Mouse (Mus musculus): ENCODE data around the gene Tril. TPM values are rescaled to one million over a fixed set of nuclear protein-coding genes. Genes with fewer than 3 reads are reported as not detected.

Tril gene
- polyA plus RNA-seq, 1 experiment from 2014 or later = 16.6 TPM

- 67% methylated on average over 4 of the region's 4 CpGs for WGBS
- ATAC-seq (ENCODE audit: low FRiP score) (no peak), DNase-seq (ENCODE audit: low spot score, missing footprints) (no peak)
- H3K36me3 ChIP-seq (ENCODE audit: control insufficient read depth, insufficient read depth, low read length) = no peaks in the 10 kb centered on the region
- no peak overlapping the region for H3K9ac ChIP-seq (ENCODE audit: low read length)
- peaks cover 5% of the 10 kb centered on the region; the same call in 1 of the 2 replicates for H3K4me1 ChIP-seq (ENCODE audit: control insufficient read depth, insufficient read depth, low read length)
- H3K27me3 ChIP-seq (ENCODE audit: control insufficient read depth, insufficient read depth, low read length) = peaks cover 9% of the 10 kb centered on the region
- H3K9me3 ChIP-seq (ENCODE audit: control insufficient read depth, low read length) = no peaks in the 10 kb centered on the region; the same call in 1 of the 2 replicates
- H3K4me2 ChIP-seq = no peak overlapping the region
- no peak overlapping the region for H3K4me3 ChIP-seq (ENCODE audit: low read depth, low read length)
- H3K27ac ChIP-seq (ENCODE audit: low read depth, low read length) = no peak overlapping the region
Measured at GRCm38 (mm10) chr6:53825213-53825612, 4.6 kb upstream of the Tril start.

- peaks cover 40% of the 10 kb centered on the region for H3K27me3 ChIP-seq (ENCODE audit: control insufficient read depth, insufficient read depth, low read length)
- H3K9me3 ChIP-seq (ENCODE audit: control insufficient read depth, low read length) = no peaks in the 10 kb centered on the region
- peak overlapping the region; percentile 69 for H3K9ac ChIP-seq (ENCODE audit: low read length)
- H3K27ac ChIP-seq (ENCODE audit: low read depth, low read length) = no peak overlapping the region
- 2% methylated on average over 18 of the region's 18 CpGs for WGBS
- ATAC-seq (ENCODE audit: low FRiP score) = no peak
- peak; percentile 97 for DNase-seq (ENCODE audit: low spot score, missing footprints)
- no peaks in the 10 kb centered on the region for H3K36me3 ChIP-seq (ENCODE audit: control insufficient read depth, insufficient read depth, low read length)
- H3K4me3 ChIP-seq (ENCODE audit: low read depth, low read length) = peak overlapping the region; percentile 44
- peaks cover 24% of the 10 kb centered on the region for H3K4me1 ChIP-seq (ENCODE audit: control insufficient read depth, insufficient read depth, low read length)
- H3K4me2 ChIP-seq = peak overlapping the region; percentile 79
Measured at GRCm38 (mm10) chr6:53821041-53821501, 441 bp upstream of the Tril start.

- peak; percentile 31; the same call in 1 of the 2 replicates for ATAC-seq (ENCODE audit: low FRiP score)
- Histone ChIP-seq H3K36me3 (ENCODE audit: control insufficient read depth, insufficient read depth, low read length) (no peaks in the 10 kb centered on the region), H3K27me3 (ENCODE audit: control insufficient read depth, insufficient read depth, low read length) (peaks cover 40% of the 10 kb centered on the region), H3K4me3 (ENCODE audit: low read depth, low read length) (peak overlapping the region; percentile 44), H3K27ac (ENCODE audit: low read depth, low read length) (peak overlapping the region; percentile 60), H3K4me2 (peak overlapping the region; percentile 79), H3K4me1 (ENCODE audit: control insufficient read depth, insufficient read depth, low read length) (peaks cover 24% of the 10 kb centered on the region), H3K9me3 (ENCODE audit: control insufficient read depth, low read length) (no peaks in the 10 kb centered on the region), H3K9ac (ENCODE audit: low read length) (peak overlapping the region; percentile 69)
- peak; percentile 98 for DNase-seq (ENCODE audit: low spot score, missing footprints)
- under 1% methylated on average over 64 of the region's 64 CpGs for WGBS
Measured at GRCm38 (mm10) chr6:53819761-53820485, 707 bp downstream of the Tril start.

GRCm38 (mm10) chr6:53818732-53819661, 1.6 kb downstream of the Tril start:
- H3K4me1 ChIP-seq (ENCODE audit: control insufficient read depth, insufficient read depth, low read length) = peaks cover 24% of the 10 kb centered on the region
- H3K4me2 ChIP-seq = peak overlapping the region; percentile 79
- 4% methylated on average over 52 of the region's 52 CpGs for WGBS
- DNase-seq (ENCODE audit: low spot score, missing footprints) (peak; percentile 96), ATAC-seq (ENCODE audit: low FRiP score) (peak; percentile 41; the same call in 1 of the 2 replicates)
- H3K27ac ChIP-seq (ENCODE audit: low read depth, low read length) = no peak overlapping the region
- H3K4me3 ChIP-seq (ENCODE audit: low read depth, low read length) = peak overlapping the region; percentile 44
- peaks cover 40% of the 10 kb centered on the region for H3K27me3 ChIP-seq (ENCODE audit: control insufficient read depth, insufficient read depth, low read length)
- peak overlapping the region; percentile 69 for H3K9ac ChIP-seq (ENCODE audit: low read length)
- H3K36me3 ChIP-seq (ENCODE audit: control insufficient read depth, insufficient read depth, low read length) = no peaks in the 10 kb centered on the region
- no peaks in the 10 kb centered on the region for H3K9me3 ChIP-seq (ENCODE audit: control insufficient read depth, low read length)

- peak overlapping the region; percentile 69 for H3K9ac ChIP-seq (ENCODE audit: low read length)
- ATAC-seq (ENCODE audit: low FRiP score) (peak; percentile 57), DNase-seq (ENCODE audit: low spot score, missing footprints) (peak; percentile 97)
- no peak overlapping the region for H3K27ac ChIP-seq (ENCODE audit: low read depth, low read length)
- H3K4me3 ChIP-seq (ENCODE audit: low read depth, low read length) = peak overlapping the region; percentile 44
- no peaks in the 10 kb centered on the region for H3K9me3 ChIP-seq (ENCODE audit: control insufficient read depth, low read length)
- H3K36me3 ChIP-seq (ENCODE audit: control insufficient read depth, insufficient read depth, low read length) = no peaks in the 10 kb centered on the region
- WGBS = 2% methylated on average over 42 of the region's 42 CpGs
- peaks cover 24% of the 10 kb centered on the region for H3K4me1 ChIP-seq (ENCODE audit: control insufficient read depth, insufficient read depth, low read length)
- H3K27me3 ChIP-seq (ENCODE audit: control insufficient read depth, insufficient read depth, low read length) = peaks cover 40% of the 10 kb centered on the region
- peak overlapping the region; percentile 79 for H3K4me2 ChIP-seq
Measured at GRCm38 (mm10) chr6:53818264-53818731, 2.3 kb downstream of the Tril start.

GRCm38 (mm10) chr6:53817763-53818174, 2.9 kb downstream of the Tril start:
- WGBS = 16% methylated on average over 33 of the region's 33 CpGs
- ATAC-seq (ENCODE audit: low FRiP score) (no peak), DNase-seq (ENCODE audit: low spot score, missing footprints) (peak; percentile 94)
- H3K27ac ChIP-seq (ENCODE audit: low read depth, low read length) = no peak overlapping the region
- H3K4me1 ChIP-seq (ENCODE audit: control insufficient read depth, insufficient read depth, low read length) = peaks cover 24% of the 10 kb centered on the region
- H3K36me3 ChIP-seq (ENCODE audit: control insufficient read depth, insufficient read depth, low read length) = no peaks in the 10 kb centered on the region
- no peaks in the 10 kb centered on the region for H3K9me3 ChIP-seq (ENCODE audit: control insufficient read depth, low read length)
- peak overlapping the region; percentile 44 for H3K4me3 ChIP-seq (ENCODE audit: low read depth, low read length)
- H3K9ac ChIP-seq (ENCODE audit: low read length) = peak overlapping the region; percentile 69
- H3K4me2 ChIP-seq = peak overlapping the region; percentile 79
- peaks cover 40% of the 10 kb centered on the region for H3K27me3 ChIP-seq (ENCODE audit: control insufficient read depth, insufficient read depth, low read length)

- Histone ChIP-seq H3K4me1 (ENCODE audit: control insufficient read depth, insufficient read depth, low read length) (peaks cover 24% of the 10 kb centered on the region), H3K9ac (ENCODE audit: low read length) (no peak overlapping the region), H3K27me3 (ENCODE audit: control insufficient read depth, insufficient read depth, low read length) (peaks cover 32% of the 10 kb centered on the region), H3K4me3 (ENCODE audit: low read depth, low read length) (no peak overlapping the region), H3K36me3 (ENCODE audit: control insufficient read depth, insufficient read depth, low read length) (no peaks in the 10 kb centered on the region), H3K27ac (ENCODE audit: low read depth, low read length) (no peak overlapping the region), H3K4me2 (no peak overlapping the region), H3K9me3 (ENCODE audit: control insufficient read depth, low read length) (no peaks in the 10 kb centered on the region)
- 84% methylated on average over 8 of the region's 8 CpGs for WGBS
- DNase-seq (ENCODE audit: low spot score, missing footprints) (no peak), ATAC-seq (ENCODE audit: low FRiP score) (no peak)
Measured at GRCm38 (mm10) chr6:53816661-53817060, 4.0 kb downstream of the Tril start.

- H3K4me1 ChIP-seq (ENCODE audit: control insufficient read depth, insufficient read depth, low read length) = peaks cover 19% of the 10 kb centered on the region
- H3K27ac ChIP-seq (ENCODE audit: low read depth, low read length) = no peak overlapping the region
- DNase-seq (ENCODE audit: low spot score, missing footprints) (no peak), ATAC-seq (ENCODE audit: low FRiP score) (no peak)
- H3K9me3 ChIP-seq (ENCODE audit: control insufficient read depth, low read length) = no peaks in the 10 kb centered on the region
- no peak overlapping the region for H3K9ac ChIP-seq (ENCODE audit: low read length)
- H3K27me3 ChIP-seq (ENCODE audit: control insufficient read depth, insufficient read depth, low read length) = peaks cover 31% of the 10 kb centered on the region
- no peak overlapping the region for H3K4me3 ChIP-seq (ENCODE audit: low read depth, low read length)
- no peak overlapping the region for H3K4me2 ChIP-seq
- 83% methylated on average over 7 of the region's 7 CpGs for WGBS
- no peaks in the 10 kb centered on the region for H3K36me3 ChIP-seq (ENCODE audit: control insufficient read depth, insufficient read depth, low read length)
Measured at GRCm38 (mm10) chr6:53815691-53816090, 4.9 kb downstream of the Tril start.
